Mouse (Mus musculus): ENCODE measurements around the gene Dcxr.

DNA sequence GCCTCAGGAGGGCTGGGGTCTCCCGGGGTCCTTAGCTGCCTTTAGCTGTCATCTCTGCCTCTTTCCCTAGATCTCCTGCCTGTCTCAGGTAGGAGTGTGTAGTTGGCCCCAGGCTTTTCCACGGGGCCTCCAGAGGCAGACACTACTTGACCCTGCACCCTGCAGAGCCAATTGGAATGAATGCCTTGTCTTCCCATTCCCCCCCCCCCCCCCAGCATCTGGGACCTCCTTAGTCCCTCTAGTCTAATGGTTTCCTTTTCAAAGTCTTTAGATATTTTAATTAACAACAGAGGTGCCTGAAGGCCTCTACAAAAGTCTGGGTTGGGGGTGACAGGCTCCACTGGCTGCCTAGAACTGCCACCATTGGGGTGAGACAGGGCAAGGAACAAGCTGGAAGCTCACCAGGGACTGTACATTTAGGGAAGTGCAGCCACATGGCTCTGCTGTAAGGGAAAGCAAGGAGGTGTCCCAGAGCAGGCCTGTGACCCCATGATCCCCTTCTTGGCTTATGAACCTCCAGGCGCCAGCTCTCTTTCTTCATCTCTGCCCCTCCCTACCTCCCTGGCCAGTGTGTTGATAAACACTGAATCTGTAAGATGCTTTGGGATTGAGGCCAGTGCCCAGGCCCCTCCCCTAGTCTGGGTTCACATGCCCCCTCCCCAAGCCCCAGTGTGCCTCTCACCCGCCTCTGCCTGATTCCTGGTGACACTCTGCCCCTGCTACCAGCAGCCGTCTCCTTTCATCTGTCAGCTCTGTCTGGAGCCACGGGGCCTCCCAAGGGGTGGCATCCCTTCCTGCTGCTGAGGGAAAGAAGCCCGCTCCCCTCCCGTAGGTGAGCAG is 22.4 kb downstream of the Dcxr start:
- TF ChIP-seq CTCF (IDR thresholded peaks at IDR 0.05; ENCODE audit: control insufficient read depth, insufficient read depth, insufficient replicate concordance, low read depth, low read length), result no peak
- no peak for TF ChIP-seq POLR2A (IDR thresholded peaks at IDR 0.05; ENCODE audit: control insufficient read depth, low read depth, low read length)

Data from testis, adult 2 months (tissue).